Mouse (Mus musculus): ENCODE data around the gene Taf13. TPM values are rescaled to one million over a fixed set of nuclear protein-coding genes. Genes with fewer than 3 reads are reported as not detected.

Taf13 gene
- polyA plus RNA-seq, 1 experiment from 2014 or later = 44.7 TPM

GRCm38 (mm10) chr3:108572309-108573010, 962 bp downstream of the Taf13 start:
- DNase-seq (ENCODE audit: low read depth, low spot score) = no peak

GRCm38 (mm10) chr3:108574018-108574417, 2.5 kb downstream of the Taf13 start:
- DNase-seq (ENCODE audit: low read depth, low spot score) (no peak), ATAC-seq (no peak)
- no peaks in the 10 kb centered on the region for H3K27me3 ChIP-seq
- ChIA-PET CTCF (interaction anchor here (3.1 kb wide), 1 partner anchor 10 kb away, joined by 18 read pairs; no protein-coding TSS in a partner anchor), POLR2A (no interaction called here)
- in situ Hi-C loops (cut with MboI; ENCODE audit: low pct_unique_long_range_greater_than_20kb) = no loop called here
- TF ChIP-seq CTCF (IDR thresholded peaks at IDR 0.05) = no peak

More at GRCm38 (mm10) chr3:108572309-108573010, 962 bp downstream of the Taf13 start:
- no peak for TF ChIP-seq CTCF (IDR thresholded peaks at IDR 0.05)
- in situ Hi-C loops (cut with MboI; ENCODE audit: low pct_unique_long_range_greater_than_20kb) = no loop called here
- H3K27me3 ChIP-seq = no peaks in the 10 kb centered on the region
- ChIA-PET POLR2A (interaction anchor here (0.7 to 1.9 kb wide), 8 partner anchors 10 to 96 kb away, joined by 4 to 8 read pairs (median 4); partner anchors contain the start of gene Wdr47), CTCF (interaction anchor here (1.1 to 3.1 kb wide), 5 partner anchors 9 to 171 kb away, joined by 3 to 18 read pairs (median 5); no protein-coding TSS in a partner anchor)
- ATAC-seq = no peak

DNA sequence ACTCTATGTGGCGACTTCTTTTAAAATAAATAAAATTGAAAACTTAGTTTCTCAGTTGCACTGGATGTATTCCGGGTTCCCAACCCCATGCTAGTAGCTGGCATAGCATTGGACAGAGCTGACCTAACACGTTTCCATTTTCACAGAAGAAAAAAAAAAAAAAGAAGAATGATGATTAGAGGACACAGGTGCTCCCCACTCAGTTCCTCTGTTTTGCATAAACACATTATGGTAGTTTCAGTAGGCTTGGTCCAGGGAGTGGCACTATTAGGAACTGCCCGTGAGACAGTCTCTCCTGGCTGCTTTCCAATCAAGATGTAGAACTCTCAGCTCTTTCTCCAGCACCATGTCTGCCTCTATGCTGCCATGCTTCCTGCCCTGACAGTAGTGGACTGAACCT, 13.1 kb downstream of the Taf13 start:
- ATAC-seq = no peak
- CTCF ChIA-PET = interaction anchor here (1.7 to 3.9 kb wide), 2 partner anchors 8 to 12 kb away, joined by 3 to 18 read pairs; partner anchors contain the start of gene Taf13
- in situ Hi-C loops (cut with MboI; ENCODE audit: low pct_unique_long_range_greater_than_20kb) = no loop called here
- no peaks in the 10 kb centered on the region for H3K27me3 ChIP-seq
- POLR2A ChIA-PET = interaction anchor here (0.6 to 1.4 kb wide), 3 partner anchors 13 to 160 kb away, joined by 3 to 7 read pairs (median 4); partner anchors contain the start of gene Taf13
- TF ChIP-seq CTCF (IDR thresholded peaks at IDR 0.05) = no peak
- no peak for DNase-seq (ENCODE audit: low read depth, low spot score)

GRCm38 (mm10) chr3:108588446-108588845, 16.9 kb downstream of the Taf13 start:
- in situ Hi-C loops (cut with MboI; ENCODE audit: low pct_unique_long_range_greater_than_20kb) = no loop called here
- ChIA-PET CTCF (no interaction called here), POLR2A (no interaction called here)
- DNase-seq (ENCODE audit: low read depth, low spot score) (no peak), ATAC-seq (no peak)
- no peaks in the 10 kb centered on the region for H3K27me3 ChIP-seq
- TF ChIP-seq CTCF (IDR thresholded peaks at IDR 0.05) = no peak

DNA sequence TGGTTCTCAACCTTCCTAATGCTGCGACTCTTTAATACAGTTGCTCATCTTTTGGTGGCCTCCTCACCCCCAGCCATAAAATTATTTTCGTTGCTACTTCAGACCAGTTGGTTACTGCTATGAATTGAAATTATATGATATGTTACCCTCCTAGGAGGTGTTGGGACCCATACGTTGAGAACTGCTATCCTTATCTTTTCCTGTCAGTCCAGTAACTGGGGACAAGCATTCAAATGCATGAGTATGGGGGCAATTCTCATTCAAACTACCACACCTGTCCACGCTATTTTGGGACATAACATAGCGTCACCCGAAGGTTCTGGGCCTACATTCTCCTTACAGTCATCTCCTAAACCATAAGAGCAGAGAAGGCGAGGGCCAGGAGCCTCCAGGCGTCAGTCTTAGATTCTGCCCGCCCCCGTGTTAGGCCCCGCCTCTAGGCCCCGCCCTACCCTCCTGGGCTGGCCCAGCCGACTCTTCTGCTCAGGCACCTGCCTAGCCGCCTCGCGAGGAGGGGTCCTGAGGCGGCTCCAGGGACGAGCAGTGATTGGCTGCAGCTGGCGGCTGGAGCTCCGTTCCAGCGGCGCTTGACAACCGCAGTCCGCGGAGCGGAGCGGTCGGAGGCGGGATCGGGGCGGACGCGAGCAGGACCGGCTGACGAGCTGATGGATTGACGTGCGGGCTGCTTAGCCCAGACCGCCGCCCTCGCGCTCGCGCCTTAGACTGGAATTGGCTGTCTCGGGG, 19.5 kb downstream of the Taf13 start, which contains the start of gene Wdr47:
TSS of gene Wdr47 (plus strand) at position 494 of the 744 bp plus-strand sequence.
- DNase-seq (ENCODE audit: low read depth, low spot score) (peak; percentile 87), ATAC-seq (peak; percentile 96)
- ChIA-PET CTCF (interaction anchor here (1.2 kb wide), 1 partner anchor 53 kb away, joined by 3 read pairs; no protein-coding TSS in a partner anchor), POLR2A (interaction anchor here (1.0 to 1.1 kb wide), 2 partner anchors 19 to 25 kb away, joined by 4 read pairs; partner anchors contain the start of gene Taf13)
- in situ Hi-C loops (cut with MboI; ENCODE audit: low pct_unique_long_range_greater_than_20kb) = no loop called here
- no peaks in the 10 kb centered on the region for H3K27me3 ChIP-seq
- no peak for TF ChIP-seq CTCF (IDR thresholded peaks at IDR 0.05)

- ATAC-seq = peak; percentile 41
- ChIA-PET CTCF (interaction anchor here (0.7 kb wide), 1 partner anchor 106 kb away, joined by 3 read pairs; no protein-coding TSS in a partner anchor), POLR2A (interaction anchor here (0.6 to 1.1 kb wide), 4 partner anchors 20 to 500 kb away, joined by 3 to 4 read pairs (median 4); partner anchors contain the start of gene Taf13)
- no peak for DNase-seq (ENCODE audit: low read depth, low spot score)
- H3K27me3 ChIP-seq = no peaks in the 10 kb centered on the region
- in situ Hi-C loops (cut with MboI; ENCODE audit: low pct_unique_long_range_greater_than_20kb) = no loop called here
- TF ChIP-seq CTCF (IDR thresholded peaks at IDR 0.05) = no peak
These were observed 20.3 kb downstream of the Taf13 start for GRCm38 (mm10) chr3:108591530-108592522.

DNA sequence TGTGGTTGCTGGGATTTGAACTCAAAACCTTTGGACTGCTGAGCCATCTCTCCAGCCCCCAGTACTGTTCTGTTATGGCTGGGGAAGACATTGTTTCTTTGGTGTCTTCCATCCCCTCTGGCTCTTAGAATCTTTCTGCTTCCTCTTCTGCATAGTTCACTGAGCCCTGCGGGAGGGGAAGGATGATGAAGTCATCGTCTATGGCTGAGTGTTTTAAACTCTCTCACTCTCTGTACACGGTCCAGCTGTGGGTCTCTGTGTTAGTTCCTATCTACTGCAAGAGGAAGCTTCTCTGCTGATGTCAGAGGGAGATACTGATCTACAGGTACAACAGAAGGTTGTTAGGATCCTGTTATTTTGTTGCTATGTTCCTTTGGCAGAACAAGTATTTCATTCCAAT, 37.4 kb downstream of the Taf13 start:
- peak; percentile 90 for ATAC-seq
- DNase-seq (ENCODE audit: low read depth, low spot score) = peak; percentile 30
- POLR2A ChIA-PET = no interaction called here

More for the DNA sequence above, 37.4 kb downstream of the Taf13 start:
- CTCF ChIA-PET = interaction anchor here (1.0 to 1.2 kb wide), 3 partner anchors 11 to 63 kb away, joined by 3 read pairs; no protein-coding TSS in a partner anchor
- no peak for TF ChIP-seq CTCF (IDR thresholded peaks at IDR 0.05)
- no peaks in the 10 kb centered on the region for H3K27me3 ChIP-seq
- in situ Hi-C loops (cut with MboI; ENCODE audit: low pct_unique_long_range_greater_than_20kb) = no loop called here

Other genes with a start within 250 kb of the Taf13 start
- not detected for gene Mybphl, start 206.8 kb upstream of the Taf13 start, polyA plus RNA-seq (2021)
- gene Psrc1, start 187.9 kb upstream of the Taf13 start, polyA plus RNA-seq (2021) = 29.8 TPM
- 90.1 TPM for gene Celsr2, start 156.1 kb upstream of the Taf13 start, polyA plus RNA-seq (2021)
- 536 TPM for gene Sars, start 126.5 kb upstream of the Taf13 start, polyA plus RNA-seq (2021)
- gene 1700013F07Rik, start 37.5 kb upstream of the Taf13 start, polyA plus RNA-seq (2021) = 3.6 TPM
- 0.17 TPM for gene 5330417C22Rik, start 35.2 kb upstream of the Taf13 start, polyA plus RNA-seq (2021)
- 82.3 TPM for gene Tmem167b, start 9.2 kb upstream of the Taf13 start, polyA plus RNA-seq (2021)
- 25.7 TPM for gene Wdr47, start 19.6 kb downstream of the Taf13 start, polyA plus RNA-seq (2021)
- 74.3 TPM for gene Clcc1, start 82.2 kb downstream of the Taf13 start, polyA plus RNA-seq (2021)
- 36.0 TPM for gene Gpsm2, start 150.6 kb downstream of the Taf13 start, polyA plus RNA-seq (2021)
- gene Aknad1, start 168.0 kb downstream of the Taf13 start, polyA plus RNA-seq (2021) = not detected